Mouse (Mus musculus): Measurements from ENCODE around the gene 6030452D12Rik. TPM values are rescaled to one million over a fixed set of nuclear protein-coding genes. Genes with fewer than 3 reads are reported as not detected.

6030452D12Rik gene
- total RNA-seq, 2 experiments from 2014 or later: not detected

GRCm38 (mm10) chr8:106515946-106516479 is 15.7 kb downstream of the 6030452D12Rik start:
- intact Hi-C loops (cut with DNase I): loop anchor here (5.0 kb wide), 1 partner anchor 79 kb away; no protein-coding TSS in a partner anchor

DNA sequence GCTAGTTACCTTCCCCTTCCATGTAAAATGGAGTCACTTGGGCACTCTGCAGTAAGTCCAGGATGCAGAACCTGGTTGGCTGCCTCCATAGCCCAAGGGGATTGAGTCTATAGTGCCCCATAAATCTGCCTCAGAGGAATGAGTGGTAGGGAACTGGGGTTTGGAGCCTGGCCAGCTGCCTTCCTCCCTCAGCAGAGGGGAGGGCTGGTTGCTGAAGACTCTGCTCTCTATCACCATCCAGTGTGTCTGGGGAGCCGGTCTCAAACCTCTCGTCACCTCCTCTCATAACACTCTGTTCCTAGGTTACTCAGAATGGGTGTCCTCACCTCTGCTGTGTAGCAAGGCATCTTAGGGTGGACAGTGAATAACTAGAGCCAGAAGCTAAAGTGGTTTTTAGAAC is 16.3 kb downstream of the 6030452D12Rik start:
- intact Hi-C loops (cut with DNase I): loop anchor here (5.0 kb wide), 1 partner anchor 79 kb away; no protein-coding TSS in a partner anchor
- DNase-seq: no peak

More at GRCm38 (mm10) chr8:106515946-106516479, 15.7 kb downstream of the 6030452D12Rik start:
- DNase-seq: no peak

DNA sequence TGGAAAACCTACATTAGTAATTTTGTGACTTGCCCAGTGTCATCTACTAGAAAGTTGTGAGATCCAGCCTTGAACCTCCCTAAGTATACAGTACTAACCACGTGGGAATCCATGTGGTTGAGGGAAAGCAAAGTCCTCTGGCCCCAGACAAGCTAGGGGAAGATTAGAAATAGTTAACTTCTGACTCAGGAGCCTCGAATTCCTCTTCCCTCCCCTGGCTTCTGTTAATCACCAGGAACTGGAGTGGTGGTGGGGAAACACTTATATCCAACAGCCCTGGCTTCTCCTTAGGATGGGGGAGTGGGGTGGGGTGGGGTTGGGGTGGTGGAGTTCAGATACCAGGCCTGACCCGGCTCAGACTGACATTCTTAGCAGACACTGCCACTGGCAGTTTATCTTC is 18.4 kb downstream of the 6030452D12Rik start:
- DNase-seq: no peak
- intact Hi-C loops (cut with DNase I): loop anchor here (5.0 kb wide), 1 partner anchor 81 kb away; no protein-coding TSS in a partner anchor

DNA sequence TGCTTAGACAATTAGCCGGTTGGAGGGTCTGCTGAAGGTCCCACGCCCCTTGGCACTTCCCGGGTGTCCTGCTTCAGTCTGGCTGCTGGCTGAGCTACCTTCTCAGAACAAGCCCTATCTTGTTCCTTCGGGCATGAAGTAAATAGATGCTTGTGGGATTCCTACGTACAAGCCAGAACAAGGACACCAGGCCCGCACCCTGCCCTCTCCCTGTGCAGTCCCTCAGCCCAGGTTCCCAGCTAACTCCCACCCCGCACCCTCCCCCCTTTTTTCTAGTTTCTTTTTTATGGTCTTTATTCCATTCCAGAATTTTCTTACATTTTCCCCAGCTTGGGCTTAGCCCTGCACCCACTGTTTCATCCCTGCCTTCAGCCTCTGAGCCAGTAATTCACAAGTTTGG is 20.3 kb downstream of the 6030452D12Rik start:
- DNase-seq: no peak
- intact Hi-C loops (cut with DNase I): no loop called here

GRCm38 (mm10) chr8:106521845-106522244 is 21.5 kb downstream of the 6030452D12Rik start:
- intact Hi-C loops (cut with DNase I): no loop called here
- DNase-seq: no peak

DNA sequence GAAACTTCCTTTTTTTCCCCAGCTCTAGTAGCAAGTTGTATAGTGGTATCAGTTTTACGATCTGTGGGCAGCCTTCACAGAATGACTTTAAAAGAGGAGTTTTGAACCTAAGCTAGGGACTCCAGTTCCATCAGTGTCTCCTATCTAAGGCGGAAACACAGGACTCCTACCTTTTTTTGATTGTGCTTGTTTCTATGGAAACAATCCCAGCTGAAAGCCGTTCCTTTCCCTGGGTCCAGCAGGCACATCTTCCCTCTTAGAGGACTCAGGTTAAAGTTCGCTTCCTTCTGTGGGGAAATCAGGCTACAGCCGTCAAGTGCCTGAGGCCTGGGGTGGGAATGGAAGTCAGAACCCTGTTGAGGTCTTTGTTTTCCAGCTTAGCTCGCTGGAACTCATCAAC is 26.4 kb downstream of the 6030452D12Rik start:
- DNase-seq: no peak
- intact Hi-C loops (cut with DNase I): no loop called here

- intact Hi-C loops (cut with DNase I): no loop called here
- DNase-seq: no peak
Measured at GRCm38 (mm10) chr8:106527241-106528036, 27.1 kb downstream of the 6030452D12Rik start.

DNA sequence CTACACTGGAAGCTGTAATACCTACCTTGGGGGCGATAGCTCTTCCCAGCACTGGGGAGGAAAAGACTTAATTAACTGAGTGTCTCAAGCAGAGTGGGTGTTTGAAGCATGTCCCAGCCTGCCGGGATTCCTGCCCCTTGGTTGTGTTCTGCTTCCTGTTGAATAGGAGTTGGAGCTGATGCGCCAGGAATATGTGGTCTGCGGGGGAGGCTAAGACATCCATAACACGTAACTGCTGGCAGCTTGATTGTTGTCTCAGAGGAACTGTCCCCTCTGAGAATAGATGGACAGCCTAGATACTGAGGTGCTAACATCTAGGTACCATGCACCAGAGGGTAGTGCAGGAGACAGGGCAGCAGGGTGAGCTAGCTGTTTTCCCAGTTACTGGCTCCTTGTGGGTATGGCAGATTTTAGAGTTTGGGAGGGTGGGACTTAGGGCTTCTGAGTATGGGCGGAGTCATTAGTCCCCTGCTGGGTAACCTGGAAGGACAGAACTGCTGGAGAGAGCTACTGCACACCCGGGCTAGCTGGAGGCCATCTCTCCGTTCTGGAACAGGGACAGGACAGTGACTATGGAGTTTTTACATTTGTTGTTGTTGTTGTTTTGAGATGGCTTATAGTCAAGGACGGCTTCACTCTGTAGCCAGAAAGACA is 28.4 kb downstream of the 6030452D12Rik start:
- intact Hi-C loops (cut with DNase I): no loop called here
- DNase-seq: no peak

DNA sequence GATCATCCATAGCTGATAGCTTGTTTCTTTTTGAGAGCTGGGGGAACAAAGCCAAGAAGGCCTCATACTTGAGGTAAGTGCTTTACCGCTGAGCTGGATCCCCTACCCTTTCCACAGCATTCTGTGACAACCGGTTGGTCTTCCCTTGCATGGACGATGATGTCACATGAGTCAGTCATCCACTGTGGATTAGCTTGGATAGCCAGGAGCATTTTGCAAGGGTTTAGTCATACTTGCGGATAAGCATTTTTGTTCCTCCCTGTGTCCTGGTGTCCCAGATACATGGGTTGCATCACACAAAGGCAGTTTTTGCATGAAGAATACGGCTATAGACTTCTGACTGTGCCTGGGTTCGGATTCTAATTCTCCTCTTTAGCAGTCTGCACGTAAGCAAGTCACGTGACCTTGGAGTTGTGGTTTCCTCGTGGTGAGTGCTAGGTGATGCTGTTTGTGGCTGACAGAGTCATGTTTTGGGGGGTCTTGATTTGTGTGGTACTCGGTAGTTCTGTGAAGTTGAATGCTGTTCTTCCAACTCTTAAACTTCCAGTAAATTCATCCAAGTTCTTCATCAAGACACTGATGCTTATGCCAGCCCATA is 29.7 kb downstream of the 6030452D12Rik start:
- DNase-seq: no peak
- intact Hi-C loops (cut with DNase I): no loop called here

- DNase-seq: peak in 1 of 2 experiments; percentile 17
- intact Hi-C loops (cut with DNase I): no loop called here
Measured at GRCm38 (mm10) chr8:106530566-106530965, 30.2 kb downstream of the 6030452D12Rik start.

- intact Hi-C loops (cut with DNase I): no loop called here
Measured at GRCm38 (mm10) chr8:106533709-106534108, 33.4 kb downstream of the 6030452D12Rik start.

GRCm38 (mm10) chr8:106534449-106534848 is 34.1 kb downstream of the 6030452D12Rik start:
- intact Hi-C loops (cut with DNase I): no loop called here
- DNase-seq: peak; percentile 34 to 65

More at GRCm38 (mm10) chr8:106533709-106534108, 33.4 kb downstream of the 6030452D12Rik start:
- no peak for DNase-seq

GRCm38 (mm10) chr8:106535448-106535847 is 35.1 kb downstream of the 6030452D12Rik start:
- intact Hi-C loops (cut with DNase I): loop anchor here (1.0 kb wide), 1 partner anchor 102 kb away; no protein-coding TSS in a partner anchor
- no peak for DNase-seq

DNA sequence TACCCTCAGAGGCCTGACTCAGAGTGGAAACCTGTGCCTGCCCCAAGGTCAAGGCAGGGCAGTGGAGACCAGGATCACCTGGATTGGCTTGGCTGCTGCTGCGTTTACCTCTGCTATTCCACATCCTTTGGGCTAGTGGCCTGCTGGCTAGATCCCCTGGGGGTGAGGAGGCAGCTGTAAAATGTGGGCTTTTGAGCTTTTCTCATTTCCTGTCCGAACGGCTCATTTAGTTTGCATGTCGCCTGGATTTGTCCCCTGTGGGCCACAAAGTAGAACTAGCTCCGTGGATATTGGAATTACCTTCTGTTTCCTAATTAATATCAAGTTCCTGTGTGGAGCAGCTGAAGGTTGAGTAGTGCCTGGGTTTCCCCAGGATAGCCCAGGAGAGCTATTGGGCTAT is 38.9 kb downstream of the 6030452D12Rik start:
- DNase-seq: no peak
- intact Hi-C loops (cut with DNase I): no loop called here

DNA sequence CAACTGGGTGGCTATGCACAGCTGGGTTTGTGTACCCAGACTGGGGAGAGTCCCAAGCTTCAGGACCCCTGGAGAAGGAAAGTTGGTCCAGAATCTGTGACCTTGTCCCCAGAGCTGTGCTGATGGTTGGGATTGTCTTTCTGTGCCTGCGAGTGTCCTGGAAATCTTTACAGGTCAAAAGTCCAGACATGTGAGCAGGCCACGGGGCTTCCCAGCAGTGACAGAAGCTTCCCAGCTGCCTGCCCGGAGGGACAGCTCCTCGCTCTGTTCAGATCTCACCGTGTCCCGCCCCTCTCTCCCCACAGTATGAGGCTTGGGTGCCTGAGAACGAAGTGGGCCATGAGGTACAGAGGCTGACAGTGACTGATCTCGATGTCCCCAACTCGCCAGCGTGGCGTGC is 40.7 kb downstream of the 6030452D12Rik start:
- no peak for DNase-seq
- intact Hi-C loops (cut with DNase I): loop anchor here (2.0 to 5.0 kb wide), 2 partner anchors 72 to 106 kb away; no protein-coding TSS in a partner anchor

DNA sequence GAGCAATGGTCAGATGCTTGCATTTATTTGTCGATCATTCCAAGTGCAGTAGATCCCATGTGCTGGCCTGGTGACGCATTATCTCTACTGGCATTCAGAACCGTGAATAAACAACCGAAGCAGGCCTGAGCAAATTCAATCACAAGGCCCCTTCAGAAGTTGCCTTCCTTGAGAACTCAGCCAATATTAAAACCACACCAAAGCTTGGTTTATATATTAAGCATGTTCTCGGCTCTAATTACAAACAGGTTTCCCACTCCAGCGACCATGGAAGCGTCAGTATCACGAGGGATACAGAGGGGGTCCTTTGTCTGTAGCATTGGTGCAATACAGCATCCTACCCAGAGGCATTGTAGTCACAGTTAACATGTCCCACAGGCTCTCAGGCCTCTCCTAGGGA is 42.7 kb downstream of the 6030452D12Rik start:
- intact Hi-C loops (cut with DNase I): loop anchor here (5.0 kb wide), 1 partner anchor 104 kb away; no protein-coding TSS in a partner anchor
- DNase-seq: no peak

- no peak for DNase-seq
- intact Hi-C loops (cut with DNase I): no loop called here
Measured at GRCm38 (mm10) chr8:106545149-106545548, 44.8 kb downstream of the 6030452D12Rik start.

DNA sequence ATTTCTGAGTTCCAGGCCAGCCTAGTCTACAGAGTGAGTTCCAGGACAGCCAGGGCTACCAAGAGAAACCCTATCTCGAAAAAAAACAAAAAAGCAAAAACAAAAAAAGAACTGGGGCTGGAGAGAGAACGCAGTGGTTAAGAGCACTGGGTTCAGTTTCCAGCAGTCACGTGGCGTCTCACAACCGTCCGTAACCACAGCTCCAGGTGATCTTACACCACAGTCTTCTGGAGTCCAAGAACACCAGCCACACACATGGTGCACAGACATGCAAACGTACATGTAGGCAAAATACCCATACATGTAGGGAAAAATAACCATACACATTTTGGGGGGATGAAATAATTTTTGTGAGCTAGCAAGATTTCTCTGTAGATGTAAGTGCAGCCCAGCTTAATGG is 46.4 kb downstream of the 6030452D12Rik start:
- intact Hi-C loops (cut with DNase I): no loop called here
- DNase-seq: no peak

DNA sequence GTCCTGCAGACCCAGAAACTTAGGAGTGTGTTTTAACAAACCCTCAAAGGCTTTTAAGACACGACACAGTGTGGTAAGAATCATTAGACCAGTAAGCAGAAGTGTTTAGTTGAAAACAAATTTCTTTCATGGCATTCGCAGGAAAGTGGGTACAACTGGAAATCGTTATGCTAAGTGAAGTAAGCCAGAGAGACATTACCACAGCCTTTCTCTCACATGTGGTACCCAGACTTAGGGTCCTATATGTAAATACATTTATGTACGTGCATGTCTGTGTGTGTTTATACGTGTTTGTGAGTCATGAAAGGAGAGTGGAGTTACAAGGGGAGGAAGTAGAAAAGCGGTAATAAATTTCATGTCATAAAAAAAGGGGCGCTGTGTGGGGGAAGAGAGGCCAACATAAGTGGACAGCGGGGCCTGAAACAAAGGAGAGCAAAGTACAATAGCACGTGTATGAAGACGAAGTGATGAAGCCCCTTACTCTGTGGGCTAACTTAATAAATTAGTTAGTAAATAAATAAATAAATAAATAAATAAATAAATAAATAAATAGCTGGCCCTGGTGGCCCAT is 48.1 kb downstream of the 6030452D12Rik start:
- intact Hi-C loops (cut with DNase I): no loop called here

GRCm38 (mm10) chr8:106550906-106551305 is 50.6 kb downstream of the 6030452D12Rik start:
- intact Hi-C loops (cut with DNase I): no loop called here
- DNase-seq: no peak

More for the DNA sequence above, 48.1 kb downstream of the 6030452D12Rik start:
- DNase-seq: no peak
